Mouse (Mus musculus) cerebellum, postnatal 36 days (tissue): ENCODE measurements around the gene Nt5m.

Experiments used
- DNase-seq, 2 experiments: peaks; one replicate each; pipeline ENCODE4 v3.0.0; 2021 to 2022; ENCODE audit warnings: mixed read lengths in 2 of 2

Gene Nt5m

DNA sequence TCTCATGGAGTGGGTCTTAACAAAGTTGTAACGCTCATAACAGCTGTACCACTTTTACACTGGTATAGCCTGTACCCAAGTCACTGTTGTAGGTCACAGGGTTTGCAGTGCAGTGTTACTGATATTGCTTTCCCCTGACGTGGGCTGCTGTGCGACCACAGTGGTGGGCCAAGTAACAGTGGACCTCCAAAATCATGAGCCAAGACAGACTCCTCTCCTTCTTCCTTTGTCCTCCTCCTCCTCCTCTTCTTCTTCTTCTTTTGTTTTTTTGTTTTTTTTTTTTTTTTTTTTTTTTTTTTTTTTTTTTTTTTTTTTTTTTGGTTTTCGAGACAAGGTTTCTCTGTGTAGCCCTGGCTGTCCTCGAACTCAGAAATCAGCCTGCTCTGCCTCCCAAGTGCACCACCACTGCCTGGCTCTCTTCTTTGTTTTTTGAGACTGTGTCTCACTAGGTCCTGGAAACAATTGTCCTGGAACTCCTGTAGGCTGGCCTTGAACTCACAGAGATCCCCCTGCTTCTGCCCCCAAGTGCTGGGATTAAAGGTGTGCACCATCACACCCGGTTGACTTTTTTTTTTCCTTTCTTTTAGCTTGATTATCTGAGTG, 67.4 kb downstream of the Nt5m start:
- no peak for DNase-seq

DNA sequence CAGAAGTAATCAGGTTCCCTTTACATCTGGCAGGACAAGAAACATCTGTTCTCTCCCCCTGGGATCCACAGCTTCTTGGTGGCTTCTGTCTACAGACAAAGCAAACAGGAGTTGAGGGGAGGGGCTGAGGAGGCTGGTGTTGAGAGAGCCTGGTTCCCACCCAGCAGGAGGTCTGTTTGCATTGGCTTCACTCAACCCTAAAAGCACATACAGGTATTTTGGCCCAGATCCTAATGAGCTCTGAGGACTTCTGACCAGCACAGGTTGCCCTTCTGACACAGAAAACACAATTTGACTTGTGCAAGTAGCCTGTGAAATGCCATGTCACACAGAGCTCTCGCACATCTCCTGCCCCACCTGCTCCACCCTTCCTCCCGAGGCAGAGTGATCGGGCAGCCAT, 69.2 kb downstream of the Nt5m start:
- DNase-seq = no peak

DNA sequence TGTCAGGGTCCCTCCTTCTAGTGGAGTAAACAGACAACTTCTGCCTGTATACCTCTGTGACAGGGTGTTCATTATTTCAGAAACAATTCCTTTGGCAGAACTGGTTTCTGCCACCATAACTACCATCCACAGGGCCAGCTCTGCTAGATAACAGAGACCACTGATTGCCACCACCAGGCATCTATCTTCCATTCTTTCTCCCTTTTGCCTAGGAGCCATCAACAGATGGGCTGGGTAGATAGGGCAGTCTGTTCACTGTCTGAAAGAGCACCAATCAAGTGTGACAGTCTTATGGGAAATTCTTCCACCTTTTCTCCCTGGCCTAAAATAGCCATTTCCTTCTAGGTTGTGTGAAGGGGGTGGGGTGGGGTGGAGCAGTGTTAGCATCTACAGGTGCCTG, 71.3 kb downstream of the Nt5m start:
- no peak for DNase-seq

DNA sequence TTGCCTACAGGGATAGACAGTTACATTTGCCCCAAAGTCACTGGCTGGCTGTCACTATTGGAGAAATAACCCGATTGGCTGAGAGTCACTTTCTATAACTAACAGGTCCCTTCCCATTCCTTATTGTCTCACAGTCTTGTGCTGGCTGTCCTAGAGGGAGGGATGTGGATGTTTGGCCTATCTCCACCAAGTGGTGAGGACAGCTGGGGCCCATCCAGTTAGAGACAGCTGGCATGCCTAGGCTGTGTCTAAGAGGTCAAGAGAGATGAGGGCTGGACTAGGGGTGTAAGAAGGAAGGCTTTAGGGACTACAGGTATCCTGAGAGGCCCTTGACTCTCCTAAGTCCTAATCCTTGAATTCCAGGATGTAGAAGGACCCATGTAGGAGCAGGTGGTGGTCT, 72.3 kb downstream of the Nt5m start:
- DNase-seq = no peak

DNA sequence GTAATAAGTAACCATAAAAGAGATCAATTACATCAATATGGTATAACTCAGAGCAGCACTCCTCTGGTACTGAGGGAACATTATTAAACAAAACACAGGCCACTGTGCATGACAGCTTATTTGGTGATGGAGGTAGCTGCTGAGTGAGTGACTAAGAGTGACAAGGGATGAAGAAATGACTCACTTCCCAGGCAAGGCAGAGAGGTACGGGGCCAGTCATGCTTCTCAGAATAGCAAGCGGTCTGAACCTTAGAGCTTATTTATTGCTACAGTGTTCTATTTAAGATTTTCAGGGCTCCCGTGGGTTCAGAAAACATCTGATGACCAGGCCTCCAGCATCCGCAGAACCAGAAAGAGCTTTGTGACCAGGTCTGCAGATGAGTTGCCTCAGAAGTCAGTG, 74.5 kb downstream of the Nt5m start:
- DNase-seq = no peak

DNA sequence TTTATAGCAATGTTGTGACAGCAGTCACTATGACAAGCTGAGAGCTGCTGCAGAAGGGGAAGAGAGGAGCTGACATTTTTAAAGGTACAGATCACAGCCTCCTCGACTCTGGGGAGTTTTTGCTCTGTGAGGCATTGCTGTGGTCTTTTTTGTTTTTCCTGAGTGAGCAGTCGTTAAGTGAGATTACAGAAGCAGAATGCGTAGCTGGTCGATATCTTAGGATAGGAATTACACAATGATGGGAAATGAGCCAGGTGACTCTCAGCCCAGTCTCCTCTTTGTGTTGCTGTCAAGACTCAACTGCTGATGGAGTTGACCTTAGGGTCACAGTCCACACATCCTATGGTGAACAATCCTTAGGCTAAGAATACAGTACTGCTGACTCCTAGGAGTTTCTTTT, 78.8 kb downstream of the Nt5m start:
- no peak for DNase-seq

DNA sequence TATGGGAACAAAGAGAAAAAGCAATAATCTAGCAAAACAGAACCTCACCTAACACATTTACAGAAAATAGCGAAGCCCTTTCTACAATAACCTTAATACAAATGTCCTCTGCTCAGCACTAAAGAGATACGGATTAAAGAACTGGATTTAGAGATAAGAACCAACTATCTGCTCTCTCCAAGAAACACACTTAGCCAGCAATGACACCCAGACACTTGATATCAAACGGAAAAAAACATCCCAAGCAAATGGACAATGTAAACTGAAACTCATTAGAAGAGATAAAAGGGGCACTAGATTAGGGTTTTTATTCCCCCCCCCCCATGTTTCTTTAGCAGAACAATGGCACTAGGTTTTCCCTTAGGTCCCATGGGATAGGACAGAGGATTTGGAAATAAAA, 80.2 kb downstream of the Nt5m start:
- no peak for DNase-seq

DNA sequence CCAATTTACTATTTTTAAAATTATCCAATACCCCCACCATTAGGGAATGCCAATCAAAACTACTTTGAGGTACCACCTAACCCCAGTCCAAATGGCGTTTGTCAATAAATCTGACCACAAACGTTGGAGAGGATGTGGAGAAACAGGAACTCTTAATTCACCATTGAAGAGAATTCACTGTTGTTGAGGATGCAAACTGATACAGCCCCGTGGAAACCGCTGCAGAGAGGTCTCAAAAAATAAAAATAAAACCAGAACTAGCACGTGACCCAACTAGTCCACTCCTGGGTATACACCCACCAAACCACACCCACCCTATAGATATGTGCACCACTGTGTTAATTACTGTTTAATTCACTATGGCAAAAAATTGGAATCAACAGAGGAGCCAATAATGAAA, 81.1 kb downstream of the Nt5m start:
- no peak for DNase-seq

DNA sequence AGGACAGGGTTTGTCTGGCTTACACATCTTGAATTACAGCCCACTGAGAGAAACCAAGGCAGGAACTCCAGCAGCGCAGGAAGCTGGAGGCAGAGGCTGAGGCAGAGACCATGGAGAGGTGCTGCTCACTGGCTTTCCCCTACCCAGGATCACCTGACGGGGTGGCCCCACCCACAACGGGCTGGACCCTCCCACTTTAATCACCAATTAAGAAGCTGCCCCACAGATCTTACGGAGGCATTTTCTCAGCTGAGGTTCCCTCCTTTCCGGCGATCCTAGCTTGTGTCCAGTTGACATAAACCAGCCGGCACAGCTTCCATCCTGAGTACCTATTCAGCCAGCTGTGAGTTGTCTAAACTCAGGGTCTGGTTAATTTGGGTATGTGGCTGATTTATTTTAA, 82.0 kb downstream of the Nt5m start:
- no peak for DNase-seq

DNA sequence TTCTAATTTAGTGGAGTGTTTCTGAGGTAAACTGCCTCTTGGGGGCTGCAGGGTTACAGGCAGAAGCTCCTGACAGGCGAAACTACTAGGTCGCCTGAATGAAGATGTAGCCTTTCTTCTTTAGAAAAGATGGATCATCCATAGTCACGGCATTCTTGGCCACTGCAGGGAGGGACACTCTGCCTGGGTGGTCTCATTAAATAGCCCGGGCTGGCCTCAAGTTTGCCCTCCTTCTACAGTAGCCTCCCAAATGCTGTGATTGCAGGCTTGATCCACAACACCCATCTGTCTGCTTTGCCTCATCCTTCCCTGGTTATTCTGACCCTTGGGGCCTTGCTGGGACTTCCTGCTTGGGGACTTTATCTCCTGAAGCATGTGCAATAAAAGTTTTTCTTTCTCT, 90.8 kb downstream of the Nt5m start:
- no peak for DNase-seq
